In genomic region chr12:17265971-17266672, GRCm38 (mm10) we compare ENCODE assay signal across 8 mouse cellular contexts. TPM values are rescaled to one million over a fixed set of nuclear protein-coding genes. Genes with fewer than 3 reads are reported as not detected.
DNase-seq lines count a peak whose midpoint lies in the region; ATAC-seq lines count a peak whose summit lies in the region.

Gene Pdia6 (plus strand): TSS chr12:17266545.

- ATAC-seq in hindbrain, embryonic 15.5 days (ENCODE audit: low FRiP score, low read depth), result peak; percentile 98

- peaks cover 33% of the 10 kb centered on the region for H3K4me1 ChIP-seq in hindbrain, embryonic 15.5 days (replicated peaks)

- 1% methylated on average over 48 of the region's 48 CpGs for WGBS in hindbrain, embryonic 15.5 days

- H3K36me3 ChIP-seq in hindbrain, embryonic 15.5 days, result peaks cover 11% of the 10 kb centered on the region

- peak within 1 kb of the TSS; percentile 85 for H3K9ac ChIP-seq in hindbrain, embryonic 15.5 days

- H3K9me3 ChIP-seq in hindbrain, embryonic 15.5 days, result no peaks in the 10 kb centered on the region

- no peaks in the 10 kb centered on the region for H3K27me3 ChIP-seq in hindbrain, embryonic 15.5 days

- peak within 1 kb of the TSS; percentile 97 for H3K4me3 ChIP-seq in hindbrain, embryonic 15.5 days

- peak within 1 kb of the TSS; percentile 68 for H3K4me2 ChIP-seq in hindbrain, embryonic 15.5 days

- DNase-seq in T-cell, adult 2 months (ENCODE audit: low spot score), result peak; percentile 90
- DNase-seq in cerebellum, postnatal 36 days, result peak; percentile 93
- peak; percentile 91 to 93 for DNase-seq in frontal cortex, postnatal 36 days (ENCODE audit: low spot score in 2 of 2)
- DNase-seq in left cerebral cortex, adult 11 months (ENCODE audit: low spot score), result peak; percentile 83
- DNase-seq in lung, postnatal 4 days, result peak; percentile 96
- DNase-seq in retina, postnatal 7 days (ENCODE audit: low read depth, low spot score), result peak; percentile 90
- DNase-seq in urinary bladder, adult 2 months (ENCODE audit: low spot score), result peak; percentile 88

- H3K27ac ChIP-seq in hindbrain, embryonic 15.5 days (replicated peaks), result peak within 1 kb of the TSS; percentile 81

RNA-seq across cellular contexts. Expression of gene Pdia6, which starts in this region (rescaled TPM):
- polyA plus RNA-seq in hindbrain, embryonic 15.5 days (2015; fragmentation: Nextera tagmentation; extraction: Ambion mirVana), result 287 and 289 TPM in 2 replicates
- polyA plus RNA-seq in urinary bladder, adult 2 months (2012; rRNA removed), result 104 and 115 TPM in 2 replicates

Comparison
In these comparisons a context has a peak if more than half of its experiments do, and no peak if none do; other contexts are left out.
1. Peak in every context shown above with its lines: DNase-seq, ATAC-seq, H3K4me3 ChIP-seq and H3K27ac ChIP-seq.